Comparison of ENCODE assay signal across 8 mouse cellular contexts in genomic region chr9:14277365-14277991, GRCm38 (mm10). TPM values are rescaled to one million over a fixed set of nuclear protein-coding genes. Genes with fewer than 3 reads are reported as not detected.
DNase-seq lines count a peak whose midpoint lies in the region; ATAC-seq and TF ChIP-seq lines count a peak whose summit lies in the region.

No protein-coding gene starts in this region.

- H3K9me3 ChIP-seq in MEL (replicated peaks; ENCODE audit: insufficient read depth, low read length), result no peaks in the 10 kb centered on the region
- no peaks in the 10 kb centered on the region for H3K9me3 ChIP-seq in forebrain, embryonic 12.5 days
- no peaks in the 10 kb centered on the region for H3K9me3 ChIP-seq in intestine, postnatal 0 days (ENCODE audit: control insufficient read depth)
- H3K9me3 ChIP-seq in midbrain, embryonic 12.5 days, result no peaks in the 10 kb centered on the region

- DNase-seq in cerebellum, adult 11-12 months, result peak; percentile 22
- no peak for DNase-seq in cerebellum, adult 11 months
- peak; percentile 40 for DNase-seq in MEL (ENCODE audit: low read depth, low spot score)
- no peak for DNase-seq in right cerebral cortex, postnatal 25 days

- peak overlapping the region; percentile 69 for H3K4me2 ChIP-seq in forebrain, embryonic 12.5 days
- H3K4me2 ChIP-seq in intestine, postnatal 0 days (replicated peaks; ENCODE audit: low read depth), result peak overlapping the region; percentile 94
- H3K4me2 ChIP-seq in midbrain, embryonic 12.5 days (replicated peaks), result peak overlapping the region; percentile 59

- TF ChIP-seq RAD21 in MEL (IDR thresholded peaks at IDR 0.05; ENCODE audit: low read depth, low read length), result no peak

- under 1% methylated on average over 7 of the region's 7 CpGs for WGBS in forebrain, embryonic 12.5 days
- 5% methylated on average over 7 of the region's 7 CpGs for WGBS in intestine, postnatal 0 days
- WGBS in midbrain, embryonic 12.5 days, result under 1% methylated on average over 7 of the region's 7 CpGs

- H3K36me3 ChIP-seq in MEL (ENCODE audit: control insufficient read depth in 1 of 2, insufficient read depth in 2 of 2, low read length in 2 of 2), result peaks cover 0 to 12% of the 10 kb centered on the region in 2 experiments; a peak in 2 of 4 replicates
- H3K36me3 ChIP-seq in forebrain, embryonic 12.5 days (replicated peaks), result no peaks in the 10 kb centered on the region
- no peaks in the 10 kb centered on the region for H3K36me3 ChIP-seq in intestine, postnatal 0 days (ENCODE audit: control insufficient read depth, insufficient read depth)
- H3K36me3 ChIP-seq in midbrain, embryonic 12.5 days, result no peaks in the 10 kb centered on the region

- peaks cover 0 to 9% of the 10 kb centered on the region in 2 experiments; a peak in 3 of 4 replicates for H3K4me1 ChIP-seq in MEL (ENCODE audit: control insufficient read depth in 1 of 2, insufficient read depth in 2 of 2, low read length in 2 of 2)
- peaks cover 14% of the 10 kb centered on the region for H3K4me1 ChIP-seq in forebrain, embryonic 12.5 days
- H3K4me1 ChIP-seq in intestine, postnatal 0 days (replicated peaks; ENCODE audit: control insufficient read depth, insufficient read depth, low read length), result no peaks in the 10 kb centered on the region
- peaks cover 11% of the 10 kb centered on the region for H3K4me1 ChIP-seq in midbrain, embryonic 12.5 days

- TF ChIP-seq POLR2A in MEL (IDR thresholded peaks at IDR 0.05; ENCODE audit: control insufficient read depth in 1 of 2, insufficient read depth in 1 of 2, low read depth in 1 of 2, low read length in 2 of 2, poor library complexity in 1 of 2), result no peak

- ATAC-seq in forebrain, embryonic 12.5 days (ENCODE audit: low FRiP score), result no peak
- ATAC-seq in intestine, postnatal 0 days, result no peak
- no peak for ATAC-seq in midbrain, embryonic 12.5 days (ENCODE audit: low FRiP score, low read depth)
- ATAC-seq in erythroid progenitor cell, adult 5-6 weeks (replicated peaks; ENCODE audit: low FRiP score, poor library complexity, severe bottlenecking), result no peak

- H3K27me3 ChIP-seq in MEL (ENCODE audit: control insufficient read depth in 1 of 2, insufficient read depth in 2 of 2, low read length in 2 of 2), result peaks cover 6 to 13% of the 10 kb centered on the region in 2 experiments; a peak in 3 of 4 replicates
- no peaks in the 10 kb centered on the region for H3K27me3 ChIP-seq in forebrain, embryonic 12.5 days
- no peaks in the 10 kb centered on the region for H3K27me3 ChIP-seq in intestine, postnatal 0 days (replicated peaks; ENCODE audit: control insufficient read depth, insufficient read depth, low read length)
- H3K27me3 ChIP-seq in midbrain, embryonic 12.5 days, result no peaks in the 10 kb centered on the region

- no peak overlapping the region for H3K9ac ChIP-seq in MEL (ENCODE audit: control insufficient read depth, low read depth, low read length, poor library complexity, severe bottlenecking)
- peak overlapping the region; percentile 84 for H3K9ac ChIP-seq in forebrain, embryonic 12.5 days
- H3K9ac ChIP-seq in intestine, postnatal 0 days (ENCODE audit: low read depth, low read length), result no peak overlapping the region
- peak overlapping the region; percentile 90 for H3K9ac ChIP-seq in midbrain, embryonic 12.5 days (replicated peaks)

- TF ChIP-seq CTCF in MEL (IDR thresholded peaks at IDR 0.05 in 2 of 3, conservative IDR thresholded peaks at IDR 0.05 in 1 of 3; ENCODE audit: control insufficient read depth in 1 of 3, insufficient read depth in 1 of 3, low read depth in 2 of 3, low read length in 3 of 3, poor library complexity in 1 of 3, severe bottlenecking in 1 of 3), result no peak
- TF ChIP-seq CTCF in intestine, postnatal 0 days (IDR thresholded peaks at IDR 0.05; ENCODE audit: low read depth), result no peak

- peak in 1 of 2 experiments; percentile 28; a peak in 1 of 4 replicates for TF ChIP-seq EP300 in MEL (IDR thresholded peaks at IDR 0.05; ENCODE audit: low read depth in 1 of 2, low read length in 2 of 2)

- H3K79me2 ChIP-seq in MEL (ENCODE audit: control insufficient read depth, insufficient read depth, low read length, poor library complexity), result no peaks in the 10 kb centered on the region

- no peak overlapping the region for H3K27ac ChIP-seq in MEL (ENCODE audit: control insufficient read depth, low read depth, low read length)
- no peak overlapping the region for H3K27ac ChIP-seq in forebrain, embryonic 12.5 days
- H3K27ac ChIP-seq in intestine, postnatal 0 days (ENCODE audit: low read depth, low read length), result no peak overlapping the region
- H3K27ac ChIP-seq in midbrain, embryonic 12.5 days (replicated peaks), result peak overlapping the region; percentile 95

- peak overlapping the region in 1 of 2 experiments; percentile 61; a peak in 2 of 4 replicates for H3K4me3 ChIP-seq in MEL (ENCODE audit: control insufficient read depth in 1 of 2, insufficient read depth in 1 of 2, low read depth in 2 of 2, low read length in 2 of 2)
- H3K4me3 ChIP-seq in forebrain, embryonic 12.5 days (replicated peaks), result peak overlapping the region; percentile 91
- H3K4me3 ChIP-seq in intestine, postnatal 0 days (ENCODE audit: low read depth, low read length), result peak overlapping the region; percentile 92
- peak overlapping the region; percentile 83 for H3K4me3 ChIP-seq in midbrain, embryonic 12.5 days

TF ChIP-seq in MEL, 35 proteins besides CTCF, POLR2A, EP300 and RAD21:
- TF ChIP-seq MAFK (IDR thresholded peaks at IDR 0.05; ENCODE audit: borderline replicate concordance, low read depth, low read length) (peak; percentile 99), KAT2A (conservative IDR thresholded peaks at IDR 0.05; ENCODE audit: low read depth, low read length) (no peak)

RNA-seq across cellular contexts. Expression of gene Sesn3, which starts 2.6 kb away (rescaled TPM):
- 1.5 and 3.3 TPM in 2 replicates for total RNA-seq in MEL (2012; rRNA removed)
- polyA plus RNA-seq in MEL (2012; ENCODE audit: insufficient read depth in 1 of 2, insufficient read length in 2 of 2, low read depth in 1 of 2, low replicate concordance in 2 of 2, missing spikeins in 1 of 2), result 1 to 10 TPM in 1 of 2 experiments, not detected in 1; 6.0 TPM
- polyA plus RNA-seq in forebrain, embryonic 12.5 days (2016; fragmentation: Nextera tagmentation; extraction: Ambion mirVana), result 20.3 and 20.7 TPM in 2 replicates
- 5.5 and 5.6 TPM in 2 replicates for polyA plus RNA-seq in intestine, postnatal 0 days (2015; fragmentation: Nextera tagmentation; extraction: Ambion mirVana)
- 20.1 and 25.0 TPM in 2 replicates for polyA plus RNA-seq in midbrain, embryonic 12.5 days (2016; fragmentation: Nextera tagmentation; extraction: Ambion mirVana)
- 5.9 and 7.9 TPM in 2 replicates for total RNA-seq in erythroid progenitor cell, adult 5-6 weeks (2015; ENCODE audit: low replicate concordance)
- 1.7 and 3.2 TPM in 2 replicates for total RNA-seq in erythroid progenitor cell, adult 5-6 weeks (2017; ENCODE audit: low replicate concordance)

Comparison
In these comparisons a context has a peak if more than half of its experiments do, and no peak if none do; other contexts are left out.
1. DNase-seq: peak in cerebellum, adult 11-12 months (single experiment) and MEL (single experiment); none in cerebellum, adult 11 months (single experiment) and right cerebral cortex, postnatal 25 days (single experiment).
2. H3K9ac ChIP-seq: peak in forebrain, embryonic 12.5 days (single experiment) and midbrain, embryonic 12.5 days (single experiment); none in MEL (single experiment) and intestine, postnatal 0 days (single experiment).
3. Peak in every context shown above with its lines, with median percentiles within 50 percentile points of each other: H3K4me2 ChIP-seq.